Mouse (Mus musculus) brown adipose tissue, adult 24 weeks (tissue): ENCODE data around the gene Cxcr6. TPM values are rescaled to one million over a fixed set of nuclear protein-coding genes. Genes with fewer than 3 reads are reported as not detected.

Source experiments
- H3K27ac ChIP-seq: fragments of 200-500 bp; replicated peaks from 2 replicates; pipeline ENCODE4 v1.5.1; 2012; ENCODE audit warnings: low read depth, mild to moderate bottlenecking, low read length
- H3K4me1 ChIP-seq: fragments of 200-500 bp; 2 replicates; pipeline ENCODE4 v1.6.1; 2012; ENCODE audit warnings: low read length, mixed read lengths; ENCODE audit not compliant: control insufficient read depth, insufficient read depth, insufficient read length
- H3K4me3 ChIP-seq: fragments of 200-500 bp; 2 replicates; pipeline ENCODE4 v1.5.1; 2012; ENCODE audit warnings: low read depth, mild to moderate bottlenecking, low read length, moderate library complexity; ENCODE audit not compliant: insufficient read depth
- polyA plus RNA-seq: library from polyadenylated mRNA; stranded (reverse); fragments of >200 nt; gene quantifications from 2 replicates; pipeline ENCODE4 v1.2.4, GENCODE M21; 2012; ENCODE audit not compliant: missing spikeins, insufficient read depth, insufficient read length

Cxcr6 gene
- polyA plus RNA-seq, 1 experiment: not detected

- peak overlapping the region; percentile 66 for H3K27ac ChIP-seq
- H3K4me3 ChIP-seq: peak overlapping the region; percentile 16; the same call in 1 of the 2 replicates
- peaks cover 11% of the 10 kb centered on the region for H3K4me1 ChIP-seq
Observed at GRCm38 (mm10) chr9:123849976-123850695, 43.9 kb downstream of the Cxcr6 start.

DNA sequence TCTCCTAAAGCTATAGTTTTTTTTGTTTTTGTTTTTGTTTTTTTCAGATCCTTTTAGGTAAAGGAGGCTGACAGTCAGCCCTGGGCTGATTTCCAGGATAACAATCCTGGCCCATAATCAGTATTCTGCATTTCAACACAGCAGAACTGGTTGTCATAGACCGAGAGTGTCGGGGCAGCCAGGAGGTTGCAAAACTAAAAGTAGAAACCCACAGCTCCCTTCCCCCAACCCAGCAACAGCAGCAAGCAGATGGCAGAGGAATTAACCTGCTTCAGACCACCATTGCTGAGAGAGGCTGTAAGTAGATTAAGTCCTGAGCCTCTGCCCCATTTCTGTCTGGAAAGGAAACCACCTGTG is 44.4 kb downstream of the Cxcr6 start:
- Histone ChIP-seq H3K4me1 (peaks cover 7% of the 10 kb centered on the region), H3K4me3 (peak overlapping the region; percentile 91), H3K27ac (peak overlapping the region; percentile 91)

DNA sequence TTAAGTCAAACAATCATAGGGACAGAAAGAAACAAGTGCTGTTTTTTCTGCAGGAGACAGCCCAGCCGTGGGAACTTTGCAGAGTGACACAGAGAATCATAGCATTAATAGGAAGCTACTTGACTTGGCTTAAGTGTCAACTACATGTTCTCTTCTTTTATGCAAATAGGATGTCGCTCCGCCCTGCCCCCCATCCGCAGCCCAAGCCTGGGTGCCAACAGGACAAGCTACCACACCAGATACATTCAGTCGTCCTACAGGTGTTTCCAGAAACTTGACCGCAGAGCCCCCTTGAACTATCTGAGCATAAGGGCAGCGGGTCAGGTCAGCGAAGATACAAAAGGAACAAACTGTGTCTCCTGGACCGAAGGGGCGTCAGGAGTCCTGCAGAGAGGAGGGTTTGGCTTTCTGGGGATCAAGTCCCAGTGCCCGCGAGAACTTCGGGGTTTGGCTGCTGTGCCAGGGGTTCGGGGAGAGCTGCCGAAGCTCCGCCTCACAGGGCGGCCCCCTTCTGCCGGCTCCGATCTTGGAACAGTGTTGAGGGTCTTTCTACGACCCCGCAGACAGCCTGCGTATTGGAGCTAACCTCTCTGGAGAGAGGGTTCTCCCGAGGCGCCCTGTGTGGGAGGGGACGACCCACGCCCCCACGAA is 44.9 kb downstream of the Cxcr6 start:
- Histone ChIP-seq H3K4me1 (peaks cover 6% of the 10 kb centered on the region), H3K27ac (peak overlapping the region; percentile 91), H3K4me3 (peak overlapping the region; percentile 91)

- Histone ChIP-seq H3K4me1 (peaks cover 6% of the 10 kb centered on the region), H3K4me3 (peak within 1 kb of the TSS; percentile 91), H3K27ac (peak within 1 kb of the TSS; percentile 91)
Observed at GRCm38 (mm10) chr9:123851713-123852448, 45.6 kb downstream of the Cxcr6 start, which contains the start of gene Fyco1. Gene Fyco1, minus strand, starts transcription at chr9:123851899.

- Histone ChIP-seq H3K27ac (peak overlapping the region; percentile 60), H3K4me1 (peaks cover 6% of the 10 kb centered on the region), H3K4me3 (peak overlapping the region; percentile 31)
Observed at GRCm38 (mm10) chr9:123852449-123853390, 46.4 kb downstream of the Cxcr6 start.

GRCm38 (mm10) chr9:123856836-123857235 is 50.6 kb downstream of the Cxcr6 start:
- Histone ChIP-seq H3K4me3 (no peak overlapping the region), H3K4me1 (0 out of 2 replicates have a peak, but pooled peaks cover 2% of the 10 kb centered on the region), H3K27ac (no peak overlapping the region)

Other genes with a start within 250 kb of the Cxcr6 start
- 0.20 and 0.79 TPM in 2 replicates for gene Slc6a20b, start 173.9 kb upstream of the Cxcr6 start, polyA plus RNA-seq
- not detected in 2 replicates for gene Ccr9, start 128.0 kb upstream of the Cxcr6 start, polyA plus RNA-seq
- not detected in 2 replicates for gene Slc6a20a, start 127.6 kb upstream of the Cxcr6 start, polyA plus RNA-seq
- gene Lztfl1, start 88.8 kb upstream of the Cxcr6 start, polyA plus RNA-seq: 28.3 and 28.4 TPM in 2 replicates
- 26.3 and 35.7 TPM in 2 replicates for gene Fyco1, start 45.4 kb downstream of the Cxcr6 start, polyA plus RNA-seq
- gene Xcr1, start 55.6 kb downstream of the Cxcr6 start, polyA plus RNA-seq: 0.33 TPM in 1 of 2 replicates, not detected in the other
- 0.54 and 0.59 TPM in 2 replicates for gene Ccr1, start 162.2 kb downstream of the Cxcr6 start, polyA plus RNA-seq
- not detected in 2 replicates for gene Ccr1l1, start 171.9 kb downstream of the Cxcr6 start, polyA plus RNA-seq
- not detected in 2 replicates for gene Ccr3, start 215.5 kb downstream of the Cxcr6 start, polyA plus RNA-seq